Mouse (Mus musculus) stomach, embryonic 15.5 days (tissue): ENCODE results near the gene Gm7544. TPM values are rescaled to one million over a fixed set of nuclear protein-coding genes. Genes with fewer than 3 reads are reported as not detected.

Experiments used
- ATAC-seq: fragments of 200-750 bp; cut with Nextera tagmentation; 2 replicates; pipeline ENCODE4 v1.8.0; 2017; ENCODE audit warnings: low read depth, moderate number of reproducible peaks, moderate TSS enrichment; ENCODE audit not compliant: insufficient read depth, low FRiP score
- H3K27ac ChIP-seq: fragments of 300-500 bp; sonication (generic); 2 replicates; pipeline ENCODE4 v1.5.1; 2015; ENCODE audit warnings: mild to moderate bottlenecking, inconsistent platforms
- H3K27me3 ChIP-seq: fragments of 300-500 bp; sonication (generic); replicated peaks from 2 replicates; pipeline ENCODE4 v1.6.1; 2015; ENCODE audit warnings: inconsistent platforms
- H3K36me3 ChIP-seq: fragments of 300-500 bp; sonication (generic); 2 replicates; pipeline ENCODE4 v1.6.1; 2015; ENCODE audit warnings: inconsistent platforms
- H3K4me1 ChIP-seq: fragments of 300-500 bp; sonication (generic); 2 replicates; pipeline ENCODE4 v1.6.1; 2015; ENCODE audit warnings: inconsistent platforms
- H3K4me2 ChIP-seq: fragments of 300-500 bp; sonication (generic); 2 replicates; pipeline ENCODE4 v1.6.1; 2015; ENCODE audit warnings: mild to moderate bottlenecking, inconsistent platforms
- H3K4me3 ChIP-seq: fragments of 300-500 bp; sonication (generic); replicated peaks from 2 replicates; pipeline ENCODE4 v1.5.1; 2015; ENCODE audit warnings: inconsistent platforms
- H3K9ac ChIP-seq: fragments of 300-500 bp; sonication (generic); 2 replicates; pipeline ENCODE4 v1.6.1; 2015; ENCODE audit warnings: inconsistent platforms
- H3K9me3 ChIP-seq: fragments of 300-500 bp; sonication (generic); 2 replicates; pipeline ENCODE4 v1.6.1; 2016; ENCODE audit warnings: inconsistent platforms
- WGBS: fragments of 180-500 bp; shearing (Covaris S2); methylation state at CpG from one replicate; pipeline ENCODE4 v1.1.7; 2015; 5-methylcytosine and 5-hydroxymethylcytosine counted together
- polyA plus RNA-seq: library from polyadenylated mRNA; unstranded; fragments of >200 nt; fragmentation: Nextera tagmentation; extraction: Ambion mirVana; gene quantifications from 2 replicates; pipeline ENCODE4 v1.2.1, GENCODE M21; 2015

Gene Gm7544
- polyA plus RNA-seq, 1 experiment from 2014 or later: not detected

DNA sequence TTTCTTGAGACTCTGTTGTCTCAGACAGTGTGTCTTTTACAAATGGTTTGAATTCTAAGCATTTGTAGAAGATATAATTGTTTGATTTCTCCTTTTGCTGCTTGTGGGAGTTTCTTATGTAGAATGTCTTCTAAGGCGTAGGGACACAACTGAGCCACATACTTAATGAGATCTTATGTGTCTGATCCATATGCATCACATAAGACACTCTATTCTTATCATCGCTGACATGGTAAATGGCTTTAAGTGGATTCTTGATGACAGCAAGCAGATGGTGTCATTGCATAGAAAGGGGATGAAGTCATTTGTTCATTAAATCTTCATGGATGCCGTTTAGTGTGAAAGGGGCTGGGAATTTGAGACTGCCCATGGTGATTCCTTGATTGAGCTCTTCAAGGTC is 49.9 kb downstream of the Gm7544 start:
- no peak overlapping the region for H3K27ac ChIP-seq
- no peaks in the 10 kb centered on the region for H3K4me1 ChIP-seq
- H3K4me3 ChIP-seq: no peak overlapping the region
- no peak overlapping the region for H3K4me2 ChIP-seq
- ATAC-seq: no peak
- 73% methylated on average over 3 of the region's 3 CpGs for WGBS
- H3K36me3 ChIP-seq: 0 out of 2 replicates have a peak, but pooled peaks cover 7% of the 10 kb centered on the region
- H3K9ac ChIP-seq: no peak overlapping the region
- H3K27me3 ChIP-seq: no peaks in the 10 kb centered on the region
- H3K9me3 ChIP-seq: no peaks in the 10 kb centered on the region

Other genes with a start within 250 kb of the Gm7544 start
- gene Mff, start 231.1 kb downstream of the Gm7544 start, polyA plus RNA-seq: 175 and 178 TPM in 2 replicates
- gene Tm4sf20, start 187.6 kb downstream of the Gm7544 start, polyA plus RNA-seq: 28.3 and 35.1 TPM in 2 replicates
- gene Gm47791, start 184.8 kb downstream of the Gm7544 start, polyA plus RNA-seq: not detected in 2 replicates
- 27.0 and 27.9 TPM in 2 replicates for gene Agfg1, start 116.5 kb downstream of the Gm7544 start, polyA plus RNA-seq
- 0.28 TPM in 1 of 2 replicates, not detected in the other for gene A030005L19Rik, start 42.7 kb downstream of the Gm7544 start, polyA plus RNA-seq
- not detected in 2 replicates for gene A030014E15Rik, start 31.1 kb downstream of the Gm7544 start, polyA plus RNA-seq
- gene Gm6217, start 24.6 kb downstream of the Gm7544 start, polyA plus RNA-seq: not detected in 2 replicates
- not detected in 2 replicates for gene A030003K21Rik, start 12.6 kb downstream of the Gm7544 start, polyA plus RNA-seq
- not detected in 2 replicates for gene Gm47955, start 4.3 kb upstream of the Gm7544 start, polyA plus RNA-seq
- not detected in 2 replicates for gene Gm47959, start 44.5 kb upstream of the Gm7544 start, polyA plus RNA-seq
- gene Slc19a3, start 82.4 kb upstream of the Gm7544 start, polyA plus RNA-seq: 0.55 and 0.71 TPM in 2 replicates
- gene Krtap28-10, start 86.5 kb upstream of the Gm7544 start, polyA plus RNA-seq: not detected in 2 replicates
- gene Gm47969, start 88.9 kb upstream of the Gm7544 start, polyA plus RNA-seq: not detected in 2 replicates
- gene A030005K14Rik, start 103.4 kb upstream of the Gm7544 start, polyA plus RNA-seq: not detected in 2 replicates
- not detected in 2 replicates for gene Krtap28-13, start 104.9 kb upstream of the Gm7544 start, polyA plus RNA-seq
- 7.2 and 8.6 TPM in 2 replicates for gene Ccl20, start 160.8 kb upstream of the Gm7544 start, polyA plus RNA-seq
- 0.08 and 0.23 TPM in 2 replicates for gene Daw1, start 203.7 kb upstream of the Gm7544 start, polyA plus RNA-seq